Mouse (Mus musculus) liver, adult (tissue): ENCODE measurements around the gene Shc4.

Source experiments
- GATA4 ChIP-seq: IDR thresholded peaks from 2 replicates; pipeline ENCODE4 v1.6.1; 2014; ENCODE audit warnings: mild to moderate bottlenecking, low read length; ENCODE audit not compliant: insufficient replicate concordance

Shc4 gene

GRCm38 (mm10) chr2:125577670-125578069 is 146.3 kb downstream of the Shc4 start:
- TF ChIP-seq GATA4 = no peak
